Mouse (Mus musculus): ENCODE measurements around the gene Olfr695.

- TF ChIP-seq GATA1 (IDR thresholded peaks at IDR 0.05; ENCODE audit: low read length): no peak
- TF ChIP-seq TAL1 (IDR thresholded peaks at IDR 0.05; ENCODE audit: low read length): no peak
Measured at GRCm38 (mm10) chr7:106742343-106742742, 26.1 kb upstream of the Olfr695 start, which contains the start of gene Olfr697.
